Mouse (Mus musculus): ENCODE measurements at regions not wholly inside any gene's neighbourhood (a gene's known extent, or its start where the extent isn't known, plus 50 kb on each side); places are given as distances from the start of the nearest gene placed in this dataset.

GRCm38 (mm10) chr15:57543985-57544384 is 66.6 kb upstream of the Slc22a22 start:
- TF ChIP-seq MAX (IDR thresholded peaks at IDR 0.05) (no peak), CTCF (IDR thresholded peaks at IDR 0.05; ENCODE audit: control insufficient read depth, insufficient read depth, insufficient read length) (no peak), MYOG (IDR thresholded peaks at IDR 0.05; ENCODE audit: control insufficient read depth, extremely low read depth, insufficient read length) (no peak), MYOD1 (IDR thresholded peaks at IDR 0.05; ENCODE audit: control insufficient read depth, insufficient read length, low read depth) (no peak), USF1 (IDR thresholded peaks at IDR 0.05; ENCODE audit: low read depth) (no peak), FOSL1 (IDR thresholded peaks at IDR 0.05; ENCODE audit: insufficient read depth, low read length, poor library complexity, severe bottlenecking) (no peak)

All from C2C12 (cell line).